9 mouse cellular contexts compared by ENCODE assay signal in the genomic region with DNA sequence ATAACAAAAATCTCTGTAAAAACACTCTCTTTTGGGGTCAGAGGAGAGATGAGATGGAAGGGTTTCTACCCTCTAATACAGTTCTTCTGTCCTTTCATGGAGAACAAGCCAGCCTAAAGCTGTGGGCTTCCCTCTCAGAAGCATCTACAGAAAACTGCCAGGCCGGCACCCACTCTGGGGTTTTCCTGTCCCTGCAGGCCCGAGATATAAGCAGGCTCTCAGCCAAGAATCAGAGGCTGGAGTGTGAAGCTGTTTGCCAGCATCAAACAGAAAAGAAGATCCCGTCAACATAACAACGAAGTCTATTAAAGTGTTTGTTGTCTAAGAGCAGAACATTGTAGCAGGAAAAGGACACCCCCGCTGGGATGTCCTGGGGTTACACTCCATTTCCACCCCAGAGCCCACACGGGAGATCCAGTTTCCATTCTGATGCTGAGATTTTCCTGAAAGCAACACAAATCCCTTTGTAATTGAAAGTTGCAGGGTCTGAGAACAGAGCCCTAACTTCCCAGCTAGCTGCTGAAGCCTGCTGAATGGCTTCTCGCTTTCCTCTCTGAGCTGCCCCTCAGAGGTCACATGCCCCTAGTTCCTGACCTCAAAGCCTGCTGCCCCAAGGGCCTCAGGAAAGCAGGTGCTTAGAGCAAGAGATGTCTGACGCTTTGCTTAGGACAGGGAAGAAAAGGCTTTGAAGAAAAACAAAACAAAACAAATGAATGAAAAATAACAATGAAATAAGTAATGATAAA. TPM values are rescaled to one million over a fixed set of nuclear protein-coding genes. Genes with fewer than 3 reads are reported as not detected.
DNase-seq lines count a peak whose midpoint lies in the region; ATAC-seq lines count a peak whose summit lies in the region.
"Had no signal": no experiment of that assay in that cellular context is flagged by ENCODE, and none has a peak within 500 bp of the region (broad histone marks: within the 10 kb centered on the region; RNA-seq: fewer than 3 reads in every experiment).

No protein-coding gene starts in this region.

- H3K4me1 ChIP-seq in lung, embryonic 15.5 days: peaks cover 6% of the 10 kb centered on the region
- peaks cover 6% of the 10 kb centered on the region; the same call in 1 of the 2 replicates for H3K4me1 ChIP-seq in embryonic facial prominence, embryonic 13.5 days
- H3K4me1 ChIP-seq in hindbrain, embryonic 14.5 days (replicated peaks; ENCODE audit: control insufficient read depth, insufficient read depth, low read length): no peaks in the 10 kb centered on the region
- H3K4me1 ChIP-seq in stomach, embryonic 14.5 days (ENCODE audit: control insufficient read depth, insufficient read depth, low read length): no peaks in the 10 kb centered on the region

- DNase-seq in lung, postnatal 4 days: no peak
- DNase-seq in hindbrain, embryonic 14.5 days (ENCODE audit: low spot score): peak; percentile 53
- DNase-seq in frontal cortex, postnatal 25 days (ENCODE audit: low spot score in 2 of 2): no peak
- DNase-seq: lung, postnatal 14 days; right cerebral cortex, postnatal 25 days had no signal

- H3K27ac ChIP-seq in lung, embryonic 15.5 days: peak overlapping the region; percentile 8; the same call in 1 of the 2 replicates
- H3K27ac ChIP-seq in embryonic facial prominence, embryonic 13.5 days: peak overlapping the region; percentile 60
- no peak overlapping the region for H3K27ac ChIP-seq in hindbrain, embryonic 14.5 days
- H3K27ac ChIP-seq in stomach, embryonic 14.5 days (ENCODE audit: low read length): peak overlapping the region; percentile 41; the same call in 1 of the 2 replicates

- peaks cover 12% of the 10 kb centered on the region for H3K9me3 ChIP-seq in lung, embryonic 15.5 days
- H3K9me3 ChIP-seq in embryonic facial prominence, embryonic 13.5 days: peaks cover 17% of the 10 kb centered on the region; the same call in 1 of the 2 replicates
- 0 out of 2 replicates have a peak, but pooled peaks cover 6% of the 10 kb centered on the region for H3K9me3 ChIP-seq in hindbrain, embryonic 14.5 days (ENCODE audit: control insufficient read depth, low read length)
- peaks cover 25% of the 10 kb centered on the region for H3K9me3 ChIP-seq in stomach, embryonic 14.5 days (ENCODE audit: control insufficient read depth, low read depth, low read length)

- ATAC-seq in lung, embryonic 15.5 days (ENCODE audit: borderline replicate concordance, extremely low read depth, low FRiP score, low TSS enrichment): no peak
- no peak for ATAC-seq in embryonic facial prominence, embryonic 13.5 days (ENCODE audit: insufficient number of reproducible peaks, insufficient read depth, low FRiP score, low TSS enrichment, low read depth)
- peak; percentile 37; the same call in 1 of the 2 replicates for ATAC-seq in hindbrain, embryonic 14.5 days (ENCODE audit: low FRiP score)
- ATAC-seq in stomach, embryonic 14.5 days (ENCODE audit: insufficient number of reproducible peaks, insufficient read depth, low FRiP score, low read depth): no peak
- no peak for ATAC-seq in erythroblast, adult 5-6 weeks (replicated peaks; ENCODE audit: low FRiP score, poor library complexity, severe bottlenecking)

- H3K9ac ChIP-seq in lung, embryonic 15.5 days: no peak overlapping the region
- H3K9ac ChIP-seq in embryonic facial prominence, embryonic 13.5 days: peak overlapping the region; percentile 52; the same call in 1 of the 2 replicates
- no peak overlapping the region for H3K9ac ChIP-seq in hindbrain, embryonic 14.5 days
- H3K9ac ChIP-seq in stomach, embryonic 14.5 days (replicated peaks; ENCODE audit: low read depth, low read length): no peak overlapping the region; the same call in 1 of the 2 replicates

- WGBS in lung, embryonic 15.5 days: 7% methylated on average over 8 of the region's 8 CpGs
- WGBS in embryonic facial prominence, embryonic 13.5 days: 2% methylated on average over 8 of the region's 8 CpGs
- WGBS in hindbrain, embryonic 14.5 days: 4% methylated on average over 8 of the region's 8 CpGs
- 12% methylated on average over 8 of the region's 8 CpGs for WGBS in stomach, embryonic 14.5 days

- H3K4me3 ChIP-seq in lung, embryonic 15.5 days: peak overlapping the region; percentile 12; the same call in 1 of the 2 replicates
- peak overlapping the region; percentile 12; the same call in 1 of the 2 replicates for H3K4me3 ChIP-seq in embryonic facial prominence, embryonic 13.5 days
- no peak overlapping the region for H3K4me3 ChIP-seq in hindbrain, embryonic 14.5 days (replicated peaks; ENCODE audit: low read length)
- H3K4me3 ChIP-seq in stomach, embryonic 14.5 days (ENCODE audit: low read depth, low read length): no peak overlapping the region

- H3K4me2 ChIP-seq in lung, embryonic 15.5 days: peak overlapping the region; percentile 33
- peak overlapping the region; percentile 43 for H3K4me2 ChIP-seq in embryonic facial prominence, embryonic 13.5 days
- H3K4me2 ChIP-seq in hindbrain, embryonic 14.5 days (replicated peaks): peak overlapping the region; percentile 6; the same call in 1 of the 2 replicates
- H3K4me2 ChIP-seq in stomach, embryonic 14.5 days (replicated peaks; ENCODE audit: low read depth, low read length): peak overlapping the region; percentile 28

- peaks cover 33% of the 10 kb centered on the region for H3K36me3 ChIP-seq in lung, embryonic 15.5 days
- peaks cover 24% of the 10 kb centered on the region for H3K36me3 ChIP-seq in embryonic facial prominence, embryonic 13.5 days
- H3K36me3 ChIP-seq in hindbrain, embryonic 14.5 days (replicated peaks; ENCODE audit: control insufficient read depth, insufficient read depth): no peaks in the 10 kb centered on the region
- H3K36me3 ChIP-seq in stomach, embryonic 14.5 days (ENCODE audit: control insufficient read depth, insufficient read depth, low read length): peaks cover 29% of the 10 kb centered on the region

- no peaks in the 10 kb centered on the region for H3K27me3 ChIP-seq in lung, embryonic 15.5 days
- peaks cover 5% of the 10 kb centered on the region for H3K27me3 ChIP-seq in embryonic facial prominence, embryonic 13.5 days
- H3K27me3 ChIP-seq in hindbrain, embryonic 14.5 days (ENCODE audit: control insufficient read depth, insufficient read depth, low read length): no peaks in the 10 kb centered on the region
- no peaks in the 10 kb centered on the region for H3K27me3 ChIP-seq in stomach, embryonic 14.5 days (ENCODE audit: control insufficient read depth, insufficient read depth, low read length)

RNA-seq across cellular contexts. Expression of a gene that starts 7.0 kb away (rescaled TPM):
- 10.5 and 10.6 TPM in 2 replicates for polyA plus RNA-seq in lung, embryonic 15.5 days (2015; fragmentation: Nextera tagmentation; extraction: Ambion mirVana)
- 4.8 and 5.7 TPM in 2 replicates for polyA plus RNA-seq in embryonic facial prominence, embryonic 13.5 days (2015; fragmentation: Nextera tagmentation; extraction: Ambion mirVana)
- 1.9 and 2.7 TPM in 2 replicates for polyA plus RNA-seq in hindbrain, embryonic 14.5 days (2014; fragmentation: Nextera tagmentation; extraction: Ambion mirVana)
- polyA plus RNA-seq in stomach, embryonic 14.5 days (2014; fragmentation: Nextera tagmentation; extraction: Ambion mirVana): 24.4 and 24.8 TPM in 2 replicates
- not detected in 2 replicates for total RNA-seq in erythroblast, adult 5-6 weeks (2015; ENCODE audit: low replicate concordance)
- not detected in 2 replicates for total RNA-seq in erythroblast, adult 5-6 weeks (2017; ENCODE audit: low replicate concordance)

Comparison
In these comparisons a context has a peak if more than half of its experiments do, and no peak if none do; other contexts are left out.
1. H3K4me3 ChIP-seq: peak in lung, embryonic 15.5 days (single experiment) and embryonic facial prominence, embryonic 13.5 days (single experiment); none in hindbrain, embryonic 14.5 days (single experiment) and stomach, embryonic 14.5 days (single experiment).
2. Peak in every context shown above with its lines, with median percentiles within 50 percentile points of each other: H3K4me2 ChIP-seq.